Mouse (Mus musculus): ENCODE results near the gene Tmem30a.

DNA sequence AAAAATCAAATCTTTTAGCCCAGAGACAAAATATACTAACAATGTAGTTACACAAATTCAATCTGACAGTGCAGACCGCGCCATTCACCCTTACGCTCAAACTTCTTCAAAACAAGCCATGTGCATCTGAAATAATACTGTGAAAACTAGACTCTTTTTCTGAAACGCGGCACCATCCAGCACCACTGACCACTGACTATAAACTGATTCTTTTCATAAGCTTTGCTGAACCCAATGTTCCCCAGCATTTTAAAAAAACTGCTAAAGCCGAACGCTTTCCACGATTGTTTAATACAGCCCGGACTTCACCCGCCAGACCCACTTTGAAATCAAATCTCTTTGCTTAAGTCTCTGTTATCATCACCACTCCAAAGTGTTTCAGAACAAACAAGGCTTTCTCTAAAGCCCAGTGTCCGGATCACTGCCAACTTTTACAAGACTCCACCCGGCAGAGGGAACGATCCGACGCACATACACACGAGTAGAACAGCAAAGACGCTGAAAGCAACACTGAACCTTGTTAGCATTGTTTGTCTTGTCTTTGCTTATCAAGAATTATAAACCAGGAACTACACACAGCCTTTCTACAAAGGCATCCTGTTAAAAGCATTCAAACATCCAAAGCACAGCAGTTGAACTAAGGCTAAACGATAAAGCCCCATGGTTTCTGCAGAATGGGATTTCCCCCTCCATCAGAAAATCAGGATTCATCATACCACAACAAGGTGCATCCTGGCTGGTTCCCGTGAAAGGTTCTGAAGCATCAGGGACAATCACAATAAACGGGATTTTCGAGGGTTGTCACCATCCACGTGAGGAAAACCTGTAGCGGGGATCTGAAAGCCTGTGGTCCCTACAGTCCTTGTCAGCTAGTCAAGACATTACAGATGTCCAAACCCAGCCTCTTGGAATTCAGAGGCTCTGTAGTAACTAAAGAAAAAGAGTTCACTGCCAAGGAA, 36.8 kb upstream of the Tmem30a start:
- TF ChIP-seq CTCF (conservative IDR thresholded peaks at IDR 0.05; ENCODE audit: low read length) (no peak), POU5F1 (IDR thresholded peaks at IDR 0.05; ENCODE audit: borderline replicate concordance, low read length) (no peak)
